ENCODE assay signal across 8 mouse cellular contexts in the genomic region with DNA sequence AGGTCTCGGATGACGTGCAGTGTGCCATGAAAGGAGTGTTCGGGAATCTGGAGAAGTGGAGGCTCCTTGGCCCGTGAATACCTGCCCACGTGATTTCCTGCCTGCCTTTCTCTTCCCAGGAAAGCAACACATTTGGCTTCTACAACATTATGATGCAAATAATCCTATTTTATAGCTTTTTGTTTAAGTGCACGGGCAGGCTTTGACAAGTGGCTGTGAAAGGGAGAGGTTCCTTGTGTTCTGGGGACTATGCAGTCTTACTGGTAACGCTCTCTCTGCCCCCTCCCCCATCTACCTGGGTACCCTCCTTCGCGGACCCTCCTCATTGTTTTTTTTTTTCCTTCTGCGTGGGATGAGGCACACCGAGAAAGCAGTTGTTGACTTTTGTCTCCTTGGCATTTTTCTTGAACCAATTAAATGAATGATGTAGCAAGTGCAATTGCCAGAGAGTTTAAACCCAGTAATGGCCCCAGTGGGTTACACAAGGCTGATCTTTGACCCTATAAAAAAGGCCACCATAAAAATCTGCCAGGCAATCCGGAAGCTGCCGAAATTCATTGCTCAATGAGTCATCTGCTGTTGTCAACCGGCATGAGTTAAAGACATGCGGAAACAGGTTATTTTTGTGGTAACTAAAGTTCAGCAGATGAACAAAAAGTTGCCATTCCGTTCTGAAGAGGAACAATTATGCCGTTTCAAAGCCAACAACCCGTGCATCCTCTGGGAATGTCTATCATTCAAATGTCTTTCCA.
DNase-seq lines count a peak whose midpoint lies in the region; ATAC-seq lines count a peak whose summit lies in the region.

No protein-coding gene starts in this region.

- H3K4me2 ChIP-seq in hindbrain, embryonic 14.5 days (replicated peaks): 0 out of 2 replicates have a peak overlapping the region, but pooled peaks have one; percentile 1
- no peak overlapping the region for H3K4me2 ChIP-seq in hindbrain, embryonic 12.5 days (replicated peaks)
- H3K4me2 ChIP-seq in limb, embryonic 12.5 days: peak overlapping the region; percentile 52

- H3K9me3 ChIP-seq in hindbrain, embryonic 14.5 days (ENCODE audit: control insufficient read depth, low read length): no peaks in the 10 kb centered on the region
- H3K9me3 ChIP-seq in hindbrain, embryonic 12.5 days (replicated peaks): no peaks in the 10 kb centered on the region
- H3K9me3 ChIP-seq in embryonic facial prominence, embryonic 10.5 days: no peaks in the 10 kb centered on the region
- no peaks in the 10 kb centered on the region for H3K9me3 ChIP-seq in limb, embryonic 12.5 days

- WGBS in hindbrain, embryonic 14.5 days: 44% methylated on average over 18 of the region's 18 CpGs
- 50% methylated on average over 18 of the region's 18 CpGs for WGBS in hindbrain, embryonic 12.5 days
- WGBS in embryonic facial prominence, embryonic 10.5 days: 49% methylated on average over 18 of the region's 18 CpGs
- WGBS in limb, embryonic 12.5 days: 5% methylated on average over 18 of the region's 18 CpGs

- H3K27me3 ChIP-seq in hindbrain, embryonic 14.5 days (ENCODE audit: control insufficient read depth, insufficient read depth, low read length): no peaks in the 10 kb centered on the region
- no peaks in the 10 kb centered on the region for H3K27me3 ChIP-seq in hindbrain, embryonic 12.5 days
- no peaks in the 10 kb centered on the region for H3K27me3 ChIP-seq in embryonic facial prominence, embryonic 10.5 days (replicated peaks; ENCODE audit: low read depth, poor library complexity, severe bottlenecking)
- no peaks in the 10 kb centered on the region for H3K27me3 ChIP-seq in limb, embryonic 12.5 days

- H3K9ac ChIP-seq in hindbrain, embryonic 14.5 days: no peak overlapping the region
- H3K9ac ChIP-seq in hindbrain, embryonic 12.5 days: no peak overlapping the region
- no peak overlapping the region for H3K9ac ChIP-seq in limb, embryonic 12.5 days (replicated peaks)

- no peak overlapping the region for H3K4me3 ChIP-seq in hindbrain, embryonic 14.5 days (replicated peaks; ENCODE audit: low read length)
- no peak overlapping the region for H3K4me3 ChIP-seq in hindbrain, embryonic 12.5 days
- no peak overlapping the region for H3K4me3 ChIP-seq in embryonic facial prominence, embryonic 10.5 days
- peak overlapping the region; percentile 19 for H3K4me3 ChIP-seq in limb, embryonic 12.5 days (replicated peaks)

- no peak for ATAC-seq in hindbrain, embryonic 14.5 days (ENCODE audit: low FRiP score)
- ATAC-seq in hindbrain, embryonic 12.5 days (ENCODE audit: low FRiP score): no peak
- no peak for ATAC-seq in limb, embryonic 12.5 days (ENCODE audit: insufficient number of reproducible peaks, insufficient read depth, low FRiP score, low TSS enrichment, low read depth)
- ATAC-seq in frontal cortex, adult (ENCODE audit: low TSS enrichment): no peak; the same call in 1 of the 2 replicates

- no peak for DNase-seq in hindbrain, embryonic 14.5 days (ENCODE audit: low spot score)
- DNase-seq in ES-CJ7 (ENCODE audit: low read depth, low spot score): peak; percentile 92
- DNase-seq in embryonic facial prominence, embryonic 10.5 days (ENCODE audit: low spot score): peak; percentile 9
- no peak for DNase-seq in cerebellum, adult 8-10 months
- no peak for DNase-seq in retina, postnatal 1 day

- no peaks in the 10 kb centered on the region for H3K36me3 ChIP-seq in hindbrain, embryonic 14.5 days (replicated peaks; ENCODE audit: control insufficient read depth, insufficient read depth)
- no peaks in the 10 kb centered on the region for H3K36me3 ChIP-seq in hindbrain, embryonic 12.5 days
- H3K36me3 ChIP-seq in embryonic facial prominence, embryonic 10.5 days (replicated peaks): no peaks in the 10 kb centered on the region
- H3K36me3 ChIP-seq in limb, embryonic 12.5 days: no peaks in the 10 kb centered on the region

- no peaks in the 10 kb centered on the region for H3K4me1 ChIP-seq in hindbrain, embryonic 14.5 days (replicated peaks; ENCODE audit: control insufficient read depth, insufficient read depth, low read length)
- H3K4me1 ChIP-seq in hindbrain, embryonic 12.5 days: no peaks in the 10 kb centered on the region
- peaks cover 24% of the 10 kb centered on the region for H3K4me1 ChIP-seq in embryonic facial prominence, embryonic 10.5 days
- H3K4me1 ChIP-seq in limb, embryonic 12.5 days (replicated peaks): peaks cover 17% of the 10 kb centered on the region

- H3K27ac ChIP-seq in hindbrain, embryonic 14.5 days: no peak overlapping the region
- H3K27ac ChIP-seq in hindbrain, embryonic 12.5 days: no peak overlapping the region
- no peak overlapping the region for H3K27ac ChIP-seq in embryonic facial prominence, embryonic 10.5 days (replicated peaks)
- no peak overlapping the region for H3K27ac ChIP-seq in limb, embryonic 12.5 days

Comparison
In these comparisons a context has a peak if more than half of its experiments do, and no peak if none do; other contexts are left out.
1. DNase-seq: peak in ES-CJ7 (single experiment) and embryonic facial prominence, embryonic 10.5 days (single experiment); none in hindbrain, embryonic 14.5 days (single experiment), cerebellum, adult 8-10 months (single experiment) and retina, postnatal 1 day (single experiment).